Mouse (Mus musculus): ENCODE measurements at regions not wholly inside any gene's neighbourhood (a gene's known extent, or its start where the extent isn't known, plus 50 kb on each side); places are given as distances from the start of the nearest gene placed in this dataset.

DNA sequence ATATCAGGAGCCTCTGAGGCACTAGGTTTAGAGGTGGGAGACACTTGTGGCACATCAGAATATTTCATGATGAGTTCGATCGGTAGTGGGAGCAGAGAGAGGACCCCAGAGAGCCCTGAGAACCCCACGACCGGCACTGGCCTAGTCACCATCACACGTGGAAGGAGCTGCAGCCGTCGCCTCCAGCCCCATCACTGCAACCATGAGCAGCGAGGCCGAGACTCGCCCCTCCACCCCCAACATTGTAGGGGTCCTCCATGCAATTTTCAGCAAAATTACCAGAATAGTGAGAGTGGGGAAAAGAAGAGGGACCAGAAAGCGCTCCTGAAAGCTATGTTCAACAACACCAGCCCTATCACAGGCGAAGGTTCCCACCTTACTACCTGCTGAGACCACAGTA is 297.0 kb downstream of the Edem1 start:
- 95% methylated on average over 12 of the region's 12 CpGs for WGBS
- no peak overlapping the region for H3K4me3 ChIP-seq
- no peak overlapping the region for H3K4me2 ChIP-seq
- no peaks in the 10 kb centered on the region for H3K36me3 ChIP-seq
- no peak overlapping the region for H3K9ac ChIP-seq
- ATAC-seq (ENCODE audit: low read depth), result no peak
- H3K27ac ChIP-seq (replicated peaks), result no peak overlapping the region
- no peaks in the 10 kb centered on the region for H3K9me3 ChIP-seq
- no peaks in the 10 kb centered on the region for H3K4me1 ChIP-seq (replicated peaks)
- no peaks in the 10 kb centered on the region for H3K27me3 ChIP-seq

DNA sequence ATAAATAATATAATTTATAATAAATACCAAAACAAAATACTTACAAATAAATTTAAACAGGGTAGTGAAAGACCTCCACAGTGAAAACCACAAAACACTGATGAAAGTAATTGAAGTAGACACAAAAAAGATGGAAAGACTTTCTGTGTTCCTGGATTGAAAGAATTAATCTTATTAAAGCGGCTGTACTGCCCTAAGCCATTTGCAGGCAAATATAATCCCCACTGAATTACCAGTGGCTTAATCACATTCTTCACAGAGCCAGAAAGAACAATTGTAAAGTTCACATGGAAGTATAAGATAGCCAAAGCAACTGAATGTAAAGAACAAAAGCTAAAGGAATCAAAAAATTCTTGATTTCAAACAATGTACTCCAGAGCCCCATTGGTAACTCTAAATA is 298.8 kb downstream of the Edem1 start:
- 78% methylated on average over 1 of the region's 1 CpGs for WGBS
- no peaks in the 10 kb centered on the region for H3K9me3 ChIP-seq
- H3K27ac ChIP-seq (replicated peaks), result no peak overlapping the region
- no peaks in the 10 kb centered on the region for H3K4me1 ChIP-seq (replicated peaks)
- H3K9ac ChIP-seq, result no peak overlapping the region
- H3K4me2 ChIP-seq, result no peak overlapping the region
- H3K4me3 ChIP-seq, result no peak overlapping the region
- no peaks in the 10 kb centered on the region for H3K27me3 ChIP-seq
- no peak for ATAC-seq (ENCODE audit: low read depth)
- H3K36me3 ChIP-seq, result no peaks in the 10 kb centered on the region

DNA sequence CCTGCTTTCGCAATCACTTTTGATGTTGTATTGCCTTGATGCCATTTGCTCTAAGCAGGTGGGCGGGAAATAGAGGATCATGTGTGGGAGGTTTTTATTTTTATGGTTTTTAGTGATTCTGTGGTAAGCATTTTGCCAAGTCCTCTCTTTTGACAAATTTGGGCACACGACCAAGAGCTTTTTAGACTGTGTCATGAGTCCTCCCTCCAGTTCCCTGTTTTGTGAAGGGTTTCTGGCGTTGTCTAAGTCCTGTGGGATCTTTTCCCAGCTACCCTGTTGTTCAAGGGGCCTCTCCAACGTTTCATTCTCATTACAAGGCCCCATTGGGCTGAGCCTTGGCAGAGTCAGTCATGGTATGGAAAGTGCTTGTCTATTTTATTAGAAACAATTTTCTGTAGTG is 317.7 kb downstream of the Edem1 start:
- no peak overlapping the region for H3K4me2 ChIP-seq
- no peak overlapping the region for H3K4me3 ChIP-seq
- peaks cover 13% of the 10 kb centered on the region for H3K4me1 ChIP-seq (replicated peaks)
- no peak overlapping the region for H3K27ac ChIP-seq (replicated peaks)
- no peaks in the 10 kb centered on the region for H3K9me3 ChIP-seq
- WGBS, result 75% methylated on average over 5 of the region's 5 CpGs
- H3K36me3 ChIP-seq, result no peaks in the 10 kb centered on the region
- H3K9ac ChIP-seq, result no peak overlapping the region
- ATAC-seq (ENCODE audit: low read depth), result no peak
- H3K27me3 ChIP-seq, result no peaks in the 10 kb centered on the region

DNA sequence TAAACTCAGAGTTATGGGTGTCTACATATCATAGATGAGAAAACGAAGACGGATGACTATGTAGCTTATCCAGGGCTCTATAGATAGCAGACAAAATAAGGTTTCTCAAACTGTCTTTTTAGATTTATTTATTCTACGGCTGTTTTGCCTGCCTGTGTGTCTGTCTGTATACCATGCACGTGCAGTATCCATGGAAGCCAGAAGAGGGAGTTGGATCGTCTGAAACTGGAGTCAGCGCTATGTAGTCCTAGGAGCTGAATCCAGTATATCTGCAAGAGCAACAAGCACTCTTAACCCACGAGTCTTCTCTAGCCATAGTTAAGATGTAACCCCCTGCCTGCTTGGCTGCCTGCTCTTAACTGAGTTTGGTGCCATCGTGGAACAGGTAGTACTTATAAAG is 320.6 kb downstream of the Edem1 start:
- Histone ChIP-seq H3K9me3 (no peaks in the 10 kb centered on the region), H3K4me1 (replicated peaks) (peaks cover 22% of the 10 kb centered on the region), H3K4me2 (no peak overlapping the region), H3K4me3 (no peak overlapping the region), H3K27me3 (no peaks in the 10 kb centered on the region), H3K36me3 (no peaks in the 10 kb centered on the region), H3K27ac (replicated peaks) (no peak overlapping the region), H3K9ac (no peak overlapping the region)
- no peak for ATAC-seq (ENCODE audit: low read depth)
- WGBS, result 81% methylated on average over 8 of the region's 8 CpGs

DNA sequence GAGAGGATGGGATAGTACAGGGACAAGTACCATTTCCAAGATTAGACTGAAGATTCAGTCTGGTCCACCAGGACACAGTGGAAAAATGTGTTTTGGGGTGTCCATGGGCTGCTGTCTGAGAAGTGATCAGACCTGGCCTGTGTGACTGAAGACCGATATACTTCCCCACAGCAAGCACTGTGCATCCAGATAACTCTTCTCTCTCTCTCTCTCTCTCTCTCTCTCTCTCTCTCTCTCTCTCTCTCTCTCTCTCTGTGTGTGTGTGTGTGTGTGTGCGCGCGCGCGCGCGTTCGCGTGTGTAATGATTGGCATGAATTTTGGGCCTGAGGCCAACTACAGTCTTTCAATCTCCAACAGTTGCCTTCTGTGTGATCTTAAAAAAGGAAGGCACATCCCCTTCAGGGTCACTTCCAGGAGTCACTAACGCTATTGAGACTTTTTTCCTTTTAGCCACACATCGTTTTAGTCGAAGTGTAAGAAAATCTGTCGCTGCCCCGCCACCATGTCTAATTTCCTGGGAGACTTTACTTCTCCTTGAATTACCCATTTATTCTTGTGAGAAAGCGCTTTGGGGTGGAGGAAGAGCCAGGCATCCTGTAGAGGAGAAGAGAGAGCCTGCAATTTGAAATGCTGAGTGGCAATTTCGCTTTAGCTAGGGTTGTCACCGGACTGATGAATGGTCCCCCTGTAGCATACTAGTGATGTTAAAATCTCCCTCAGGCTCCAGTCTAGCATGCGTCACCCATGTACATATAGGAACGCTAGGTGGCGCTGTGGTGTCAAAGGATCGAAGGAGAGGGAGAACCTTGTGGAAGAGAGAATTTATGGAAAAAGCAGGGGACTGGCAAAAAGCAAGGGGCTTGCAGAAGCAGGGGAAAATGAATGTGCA is 321.8 kb downstream of the Edem1 start:
- peak overlapping the region; percentile 46 for H3K4me2 ChIP-seq
- H3K36me3 ChIP-seq, result no peaks in the 10 kb centered on the region
- H3K9ac ChIP-seq, result peak overlapping the region; percentile 46; the same call in 1 of the 2 replicates
- peak; percentile 96 for ATAC-seq (ENCODE audit: low read depth)
- H3K4me3 ChIP-seq, result peak overlapping the region; percentile 22
- 26% methylated on average over 22 of the region's 22 CpGs for WGBS
- H3K27ac ChIP-seq (replicated peaks), result peak overlapping the region; percentile 30
- no peaks in the 10 kb centered on the region for H3K27me3 ChIP-seq
- H3K4me1 ChIP-seq (replicated peaks), result peaks cover 22% of the 10 kb centered on the region
- H3K9me3 ChIP-seq, result no peaks in the 10 kb centered on the region

DNA sequence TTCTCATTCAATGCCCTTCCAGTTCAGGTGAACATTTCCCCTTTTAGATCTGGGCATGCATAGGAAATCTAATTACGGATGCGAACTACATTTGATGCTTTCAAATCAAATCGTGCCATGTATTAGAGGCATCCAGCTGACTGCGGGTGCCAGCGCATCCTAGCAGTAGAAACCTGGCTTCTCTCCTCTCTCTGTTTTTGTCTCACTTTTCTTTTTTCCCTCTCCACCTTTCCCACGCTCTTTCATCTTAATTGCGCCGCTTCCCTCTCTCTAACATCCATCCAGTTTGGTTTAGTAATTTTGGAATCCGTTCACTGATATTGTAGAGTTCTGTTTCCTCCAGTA is 322.4 kb downstream of the Edem1 start:
- WGBS, result 51% methylated on average over 9 of the region's 9 CpGs
- Histone ChIP-seq H3K4me3 (no peak overlapping the region), H3K9ac (no peak overlapping the region), H3K36me3 (no peaks in the 10 kb centered on the region), H3K4me1 (replicated peaks) (peaks cover 22% of the 10 kb centered on the region), H3K9me3 (no peaks in the 10 kb centered on the region), H3K4me2 (peak overlapping the region; percentile 46), H3K27ac (replicated peaks) (0 out of 2 replicates have a peak overlapping the region, but pooled peaks have one; percentile 3), H3K27me3 (no peaks in the 10 kb centered on the region)
- ATAC-seq (ENCODE audit: low read depth), result peak; percentile 51; the same call in 1 of the 2 replicates

DNA sequence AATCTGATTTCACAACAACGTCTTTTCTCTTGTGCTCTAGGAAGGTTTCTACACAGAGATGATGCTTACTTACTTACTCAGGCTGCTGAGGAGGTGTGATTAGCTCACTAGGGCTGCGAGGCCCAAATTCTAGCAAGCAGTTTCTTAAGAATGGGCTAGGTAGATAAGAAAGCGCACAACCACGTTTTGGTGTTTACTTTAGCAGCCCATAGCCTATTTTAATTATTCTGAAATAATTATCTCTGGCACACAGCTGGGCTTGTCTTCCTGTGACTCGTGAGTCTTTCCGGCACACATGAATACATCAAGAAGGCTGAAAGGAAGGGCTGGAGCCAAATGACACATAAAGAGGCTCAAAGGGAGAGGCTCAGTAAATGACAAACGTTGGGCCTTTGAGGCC is 325.2 kb downstream of the Edem1 start:
- no peak for ATAC-seq (ENCODE audit: low read depth)
- WGBS, result 41% methylated on average over 7 of the region's 7 CpGs

DNA sequence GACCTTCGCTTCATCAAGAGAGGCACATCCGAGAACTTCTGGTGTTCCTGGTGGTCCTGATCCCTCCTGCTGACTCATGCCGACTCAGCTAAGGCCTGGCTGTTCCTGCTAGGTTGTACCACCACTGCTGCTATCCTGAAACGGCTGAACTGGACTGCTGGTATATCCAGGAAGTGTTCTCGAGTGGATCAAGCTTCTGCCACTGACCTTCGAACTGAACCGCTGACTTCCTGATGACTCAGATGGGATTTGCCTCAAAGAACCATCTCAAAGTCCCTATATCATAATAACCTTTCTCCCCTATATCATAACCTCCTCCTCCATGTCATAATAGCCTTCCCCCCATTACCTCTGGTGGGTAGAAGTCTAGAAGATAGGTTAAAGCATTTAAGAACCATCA is 331.1 kb downstream of the Edem1 start:
- Histone ChIP-seq H3K27ac (replicated peaks) (no peak overlapping the region), H3K4me3 (no peak overlapping the region), H3K36me3 (no peaks in the 10 kb centered on the region), H3K27me3 (no peaks in the 10 kb centered on the region), H3K9ac (no peak overlapping the region), H3K4me2 (no peak overlapping the region), H3K9me3 (no peaks in the 10 kb centered on the region), H3K4me1 (replicated peaks) (no peaks in the 10 kb centered on the region)
- WGBS, result 89% methylated on average over 7 of the region's 7 CpGs
- no peak for ATAC-seq (ENCODE audit: low read depth)

More for the DNA sequence above, 325.2 kb downstream of the Edem1 start:
- peaks cover 22% of the 10 kb centered on the region for H3K4me1 ChIP-seq (replicated peaks)
- no peak overlapping the region for H3K27ac ChIP-seq (replicated peaks)
- no peaks in the 10 kb centered on the region for H3K9me3 ChIP-seq
- H3K27me3 ChIP-seq, result no peaks in the 10 kb centered on the region
- no peak overlapping the region for H3K4me2 ChIP-seq
- H3K36me3 ChIP-seq, result no peaks in the 10 kb centered on the region
- no peak overlapping the region for H3K9ac ChIP-seq
- H3K4me3 ChIP-seq, result no peak overlapping the region

DNA sequence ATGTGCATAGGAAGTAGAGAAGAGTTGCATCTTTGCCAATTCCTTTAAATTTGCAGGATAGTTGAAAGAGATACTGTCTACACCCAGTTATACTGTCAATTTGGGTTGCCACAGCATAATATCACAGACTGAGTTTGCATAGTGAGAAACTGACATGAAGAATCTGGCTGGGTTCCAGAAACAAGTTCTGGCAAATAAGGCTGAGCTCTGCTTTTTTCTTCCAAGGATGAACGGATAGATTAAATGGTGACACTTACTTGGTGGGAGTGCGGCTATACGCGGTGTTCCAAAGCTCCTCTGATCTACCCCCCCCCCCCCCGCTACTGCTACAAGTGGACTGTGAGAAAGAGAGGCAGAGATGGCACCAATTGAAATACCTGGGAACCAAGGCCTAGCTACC is 339.0 kb downstream of the Edem1 start:
- no peak overlapping the region for H3K4me3 ChIP-seq
- no peaks in the 10 kb centered on the region for H3K36me3 ChIP-seq
- no peaks in the 10 kb centered on the region for H3K27me3 ChIP-seq
- no peak overlapping the region for H3K4me2 ChIP-seq
- no peak overlapping the region for H3K27ac ChIP-seq (replicated peaks)
- no peaks in the 10 kb centered on the region for H3K9me3 ChIP-seq
- 73% methylated on average over 5 of the region's 5 CpGs for WGBS
- ATAC-seq (ENCODE audit: low read depth), result no peak
- H3K9ac ChIP-seq, result no peak overlapping the region
- peaks cover 11% of the 10 kb centered on the region; the same call in 1 of the 2 replicates for H3K4me1 ChIP-seq (replicated peaks)

DNA sequence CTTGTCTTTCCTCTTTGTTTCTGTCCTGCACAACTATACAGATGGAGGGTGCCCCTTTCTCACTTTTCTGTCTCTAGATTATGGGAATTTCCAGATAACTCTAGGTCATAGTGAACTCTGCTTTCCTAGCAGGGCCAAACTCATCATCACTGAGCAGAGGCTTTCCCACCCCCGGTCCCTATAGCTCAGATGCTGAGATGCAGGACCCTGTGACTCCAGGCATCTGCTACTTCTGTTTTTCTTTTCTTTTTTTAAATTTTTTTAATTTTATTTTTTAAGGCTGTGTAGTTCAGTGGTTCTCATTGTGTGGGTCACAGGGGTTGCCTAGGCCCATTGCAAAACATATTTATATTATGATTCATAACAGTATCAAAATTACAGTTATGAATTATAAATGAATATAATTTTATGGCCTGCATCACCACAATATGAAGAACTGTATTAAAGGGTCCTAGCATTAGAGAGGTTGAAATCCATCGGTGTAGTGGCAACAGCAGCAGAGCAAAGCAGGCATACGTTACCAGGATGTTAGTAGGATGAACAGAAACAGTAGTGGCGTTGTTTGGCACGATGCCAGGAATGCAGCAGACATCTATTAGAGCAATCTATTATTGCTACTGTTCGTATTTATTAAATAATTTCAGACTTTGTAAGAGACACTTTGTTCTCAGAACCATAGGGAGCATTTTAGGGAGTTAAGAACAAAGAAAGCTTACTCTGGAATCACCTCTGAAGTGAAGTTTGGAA is 343.8 kb downstream of the Edem1 start:
- Histone ChIP-seq H3K27me3 (no peaks in the 10 kb centered on the region), H3K4me3 (no peak overlapping the region), H3K4me2 (no peak overlapping the region), H3K4me1 (replicated peaks) (peaks cover 14% of the 10 kb centered on the region; the same call in 1 of the 2 replicates), H3K27ac (replicated peaks) (peak overlapping the region; percentile 33; the same call in 1 of the 2 replicates), H3K36me3 (no peaks in the 10 kb centered on the region), H3K9me3 (no peaks in the 10 kb centered on the region), H3K9ac (no peak overlapping the region)
- 49% methylated on average over 6 of the region's 6 CpGs for WGBS
- peak; percentile 50; the same call in 1 of the 2 replicates for ATAC-seq (ENCODE audit: low read depth)

DNA sequence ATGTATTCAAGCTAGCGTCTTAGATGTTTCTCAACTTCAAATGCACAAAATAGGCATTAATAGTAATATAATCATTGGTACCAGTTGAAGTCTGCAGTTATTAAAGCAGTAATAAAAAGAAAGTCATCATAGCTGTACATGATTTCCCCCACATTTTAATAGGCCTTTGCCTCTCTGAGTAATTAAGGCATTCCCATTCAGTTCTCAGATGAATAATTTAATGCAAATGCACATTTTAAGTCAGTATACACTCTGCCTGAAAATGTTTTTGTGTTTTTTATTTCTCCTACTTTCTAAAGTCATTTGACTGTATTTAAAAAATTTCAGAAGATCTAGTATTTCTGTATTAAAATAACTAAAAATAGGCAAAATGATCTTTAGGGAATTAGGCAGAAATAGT is 344.6 kb downstream of the Edem1 start:
- ATAC-seq (ENCODE audit: low read depth), result peak; percentile 53; the same call in 1 of the 2 replicates
- Histone ChIP-seq H3K36me3 (no peaks in the 10 kb centered on the region), H3K9ac (no peak overlapping the region), H3K4me2 (no peak overlapping the region), H3K4me3 (no peak overlapping the region), H3K4me1 (replicated peaks) (peaks cover 14% of the 10 kb centered on the region; the same call in 1 of the 2 replicates), H3K27ac (replicated peaks) (no peak overlapping the region), H3K27me3 (no peaks in the 10 kb centered on the region), H3K9me3 (no peaks in the 10 kb centered on the region)
- 67% methylated on average over 1 of the region's 1 CpGs for WGBS

DNA sequence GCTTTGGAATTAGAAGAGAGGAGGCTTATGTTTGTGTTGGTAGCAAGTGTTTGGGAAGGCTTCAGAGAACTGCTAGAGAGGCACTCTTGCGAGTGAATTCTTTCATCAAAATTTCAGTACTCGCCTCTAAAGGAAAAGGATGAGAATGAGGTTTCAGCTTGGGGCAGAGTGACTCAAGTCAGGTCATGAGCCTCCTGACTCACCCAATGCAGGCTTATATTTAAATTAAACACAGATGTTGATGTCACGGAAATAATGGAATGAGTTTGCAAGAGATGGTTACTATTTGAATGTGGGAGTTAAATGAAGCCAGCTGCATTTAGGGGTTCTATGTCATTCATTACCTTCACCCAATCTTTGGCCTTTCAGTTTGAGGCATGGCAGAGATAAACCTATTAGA is 348.4 kb downstream of the Edem1 start:
- ATAC-seq (ENCODE audit: low read depth), result no peak
- H3K4me1 ChIP-seq (replicated peaks), result peaks cover 9% of the 10 kb centered on the region; the same call in 1 of the 2 replicates
- no peaks in the 10 kb centered on the region for H3K9me3 ChIP-seq
- H3K4me3 ChIP-seq, result no peak overlapping the region
- H3K36me3 ChIP-seq, result no peaks in the 10 kb centered on the region
- no peak overlapping the region for H3K4me2 ChIP-seq
- H3K9ac ChIP-seq, result no peak overlapping the region
- 87% methylated on average over 3 of the region's 3 CpGs for WGBS
- H3K27me3 ChIP-seq, result no peaks in the 10 kb centered on the region
- H3K27ac ChIP-seq (replicated peaks), result no peak overlapping the region

All from neural tube, embryonic 13.5 days (tissue).